Mouse (Mus musculus) brain, embryonic 14.5 days (tissue): Measurements from ENCODE around the gene B130006D01Rik.

Source experiments
- CTCF ChIP-seq: fragments of 200-500 bp; IDR thresholded peaks from 2 replicates; pipeline ENCODE4 v1.5.1; 2012; ENCODE audit warnings: inconsistent platforms, mild to moderate bottlenecking, moderate library complexity, borderline replicate concordance; ENCODE audit not compliant: insufficient read depth, insufficient read length; ENCODE audit errors: extremely low read depth
- POLR2A ChIP-seq: fragments of 200-500 bp; IDR thresholded peaks from 2 replicates; pipeline ENCODE4 v1.6.1; 2012; ENCODE audit warnings: mild to moderate bottlenecking, inconsistent platforms, borderline replicate concordance; ENCODE audit not compliant: poor library complexity, insufficient read depth, insufficient read length, severe bottlenecking; ENCODE audit errors: extremely low read depth

- TF ChIP-seq CTCF (no peak), POLR2A (no peak)
Measured at GRCm38 (mm10) chr11:95771665-95772064, 48.3 kb downstream of the B130006D01Rik start.
